Mouse (Mus musculus) ZHBTc4 (cell line): ENCODE results near the gene Mrpl43.
A peak's percentile ranks its signal among the peaks of the same experiment; 100 is the strongest.

Experiments
- DNase-seq: peaks from one replicate; pipeline ENCODE4 v3.0.0-alpha.2; 2011; ENCODE audit warnings: low read depth, low spot score

The Mrpl43 gene

GRCm38 (mm10) chr19:45007425-45008191 is 1.4 kb upstream of the Mrpl43 start:
- no peak for DNase-seq

GRCm38 (mm10) chr19:45007021-45007420 is 779 bp upstream of the Mrpl43 start:
- DNase-seq: peak; percentile 30

GRCm38 (mm10) chr19:45005444-45005843 is 798 bp downstream of the Mrpl43 start, which contains the start of gene Twnk:
Gene Twnk, plus strand, starts transcription at chr19:45005663.
- peak; percentile 91 for DNase-seq

- peak; percentile 50 for DNase-seq
Measured at GRCm38 (mm10) chr19:45003740-45004516, 2.3 kb downstream of the Mrpl43 start.

- no peak for DNase-seq
Measured at GRCm38 (mm10) chr19:45002301-45002700, 3.9 kb downstream of the Mrpl43 start.

- DNase-seq: no peak
Measured at GRCm38 (mm10) chr19:44999647-45000046, 6.6 kb downstream of the Mrpl43 start.

GRCm38 (mm10) chr19:44997786-44998185 is 8.5 kb downstream of the Mrpl43 start:
- DNase-seq: no peak

GRCm38 (mm10) chr19:44992712-44993111 is 13.5 kb downstream of the Mrpl43 start:
- DNase-seq: no peak

- peak; percentile 25 for DNase-seq
Measured at GRCm38 (mm10) chr19:44992246-44992645, 14.0 kb downstream of the Mrpl43 start.

- peak; percentile 25 for DNase-seq
Measured at GRCm38 (mm10) chr19:44991031-44991430, 15.2 kb downstream of the Mrpl43 start.

- DNase-seq: no peak
Measured at GRCm38 (mm10) chr19:44989567-44990495, 16.4 kb downstream of the Mrpl43 start.

GRCm38 (mm10) chr19:44988831-44989566 is 17.2 kb downstream of the Mrpl43 start, which contains the start of gene Sema4g:
Gene Sema4g, plus strand, starts transcription at chr19:44989101.
- DNase-seq: peak; percentile 56

- no peak for DNase-seq
Measured at GRCm38 (mm10) chr19:44988321-44988720, 17.9 kb downstream of the Mrpl43 start.

GRCm38 (mm10) chr19:44987851-44988250 is 18.4 kb downstream of the Mrpl43 start:
- DNase-seq: no peak

- DNase-seq: no peak
Measured at GRCm38 (mm10) chr19:44987004-44987403, 19.2 kb downstream of the Mrpl43 start.

- DNase-seq: no peak
Measured at GRCm38 (mm10) chr19:44985159-44985988, 20.9 kb downstream of the Mrpl43 start.

GRCm38 (mm10) chr19:44984420-44984819 is 21.8 kb downstream of the Mrpl43 start:
- DNase-seq: no peak

- no peak for DNase-seq
Measured at GRCm38 (mm10) chr19:44983366-44983765, 22.9 kb downstream of the Mrpl43 start.

GRCm38 (mm10) chr19:44982477-44983115 is 23.6 kb downstream of the Mrpl43 start:
- DNase-seq: no peak
